Mouse (Mus musculus): ENCODE results near the gene Tcap. TPM values are rescaled to one million over a fixed set of nuclear protein-coding genes. Genes with fewer than 3 reads are reported as not detected.

The Tcap gene
- polyA plus RNA-seq, 1 experiment from 2014 or later = 6.7 TPM

DNA sequence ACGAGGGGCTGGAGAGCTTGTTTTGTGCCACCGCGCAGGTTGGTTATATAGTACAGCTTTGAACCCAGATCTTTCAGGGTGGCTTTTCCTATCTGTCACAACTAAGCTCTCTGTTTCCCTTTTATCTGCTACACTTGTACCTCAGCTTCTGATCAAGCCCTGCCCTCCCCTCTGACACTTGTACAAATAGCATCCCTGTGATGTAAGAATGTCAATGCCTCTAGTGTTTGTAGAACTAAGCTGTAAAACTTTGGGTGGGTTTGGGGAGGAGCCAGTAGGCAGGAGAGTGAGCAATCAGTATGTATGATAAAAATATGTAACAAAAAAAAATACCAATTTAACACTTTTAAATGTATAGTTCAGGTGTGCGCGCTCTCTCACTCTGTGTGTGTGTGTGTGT is 19.2 kb upstream of the Tcap start:
- Histone ChIP-seq H3K9me3 (ENCODE audit: control insufficient read depth, low read length) (no peaks in the 10 kb centered on the region), H3K27me3 (ENCODE audit: control insufficient read depth, insufficient read depth, low read depth, low read length) (no peaks in the 10 kb centered on the region), H3K4me2 (ENCODE audit: low read depth, low read length) (peak overlapping the region; percentile 26), H3K4me1 (replicated peaks; ENCODE audit: control insufficient read depth, insufficient read depth, low read length) (peaks cover 24% of the 10 kb centered on the region), H3K27ac (ENCODE audit: low read length) (peak overlapping the region; percentile 89), H3K36me3 (ENCODE audit: control insufficient read depth, insufficient read depth, low read length) (no peaks in the 10 kb centered on the region), H3K4me3 (ENCODE audit: low read length) (no peak overlapping the region), H3K9ac (ENCODE audit: low read length) (peak overlapping the region; percentile 23; the same call in 1 of the 2 replicates)
- WGBS = 71% methylated on average over 5 of the region's 5 CpGs
- ATAC-seq (ENCODE audit: low read depth) = peak; percentile 37; the same call in 1 of the 2 replicates

DNA sequence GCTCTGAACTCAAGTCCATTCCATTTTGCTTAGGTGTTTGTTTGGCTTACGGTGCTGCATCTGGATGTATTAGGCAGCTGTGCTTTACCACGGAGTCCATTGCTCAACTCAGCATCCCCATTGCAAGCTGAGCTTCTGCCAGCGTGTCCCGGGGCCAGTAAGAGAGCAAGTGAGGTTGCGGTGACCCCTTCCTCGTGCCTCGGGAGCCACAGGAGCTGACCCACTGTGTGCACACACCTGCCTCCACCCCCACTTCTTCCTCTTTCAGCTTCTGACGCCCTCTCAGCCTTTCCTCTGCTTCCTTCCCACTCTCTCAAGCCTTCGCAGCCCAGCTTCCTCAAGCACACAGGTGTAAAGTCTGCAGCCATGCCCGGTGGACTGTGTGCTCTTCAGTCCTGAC is 17.3 kb upstream of the Tcap start:
- H3K9me3 ChIP-seq (ENCODE audit: control insufficient read depth, low read length) = no peaks in the 10 kb centered on the region
- no peak overlapping the region for H3K4me2 ChIP-seq (ENCODE audit: low read depth, low read length)
- no peaks in the 10 kb centered on the region for H3K27me3 ChIP-seq (ENCODE audit: control insufficient read depth, insufficient read depth, low read depth, low read length)
- H3K9ac ChIP-seq (ENCODE audit: low read length) = no peak overlapping the region
- H3K4me3 ChIP-seq (ENCODE audit: low read length) = no peak overlapping the region
- H3K36me3 ChIP-seq (ENCODE audit: control insufficient read depth, insufficient read depth, low read length) = no peaks in the 10 kb centered on the region
- WGBS = 62% methylated on average over 10 of the region's 10 CpGs
- peaks cover 16% of the 10 kb centered on the region for H3K4me1 ChIP-seq (replicated peaks; ENCODE audit: control insufficient read depth, insufficient read depth, low read length)
- H3K27ac ChIP-seq (ENCODE audit: low read length) = no peak overlapping the region
- no peak for ATAC-seq (ENCODE audit: low read depth)

DNA sequence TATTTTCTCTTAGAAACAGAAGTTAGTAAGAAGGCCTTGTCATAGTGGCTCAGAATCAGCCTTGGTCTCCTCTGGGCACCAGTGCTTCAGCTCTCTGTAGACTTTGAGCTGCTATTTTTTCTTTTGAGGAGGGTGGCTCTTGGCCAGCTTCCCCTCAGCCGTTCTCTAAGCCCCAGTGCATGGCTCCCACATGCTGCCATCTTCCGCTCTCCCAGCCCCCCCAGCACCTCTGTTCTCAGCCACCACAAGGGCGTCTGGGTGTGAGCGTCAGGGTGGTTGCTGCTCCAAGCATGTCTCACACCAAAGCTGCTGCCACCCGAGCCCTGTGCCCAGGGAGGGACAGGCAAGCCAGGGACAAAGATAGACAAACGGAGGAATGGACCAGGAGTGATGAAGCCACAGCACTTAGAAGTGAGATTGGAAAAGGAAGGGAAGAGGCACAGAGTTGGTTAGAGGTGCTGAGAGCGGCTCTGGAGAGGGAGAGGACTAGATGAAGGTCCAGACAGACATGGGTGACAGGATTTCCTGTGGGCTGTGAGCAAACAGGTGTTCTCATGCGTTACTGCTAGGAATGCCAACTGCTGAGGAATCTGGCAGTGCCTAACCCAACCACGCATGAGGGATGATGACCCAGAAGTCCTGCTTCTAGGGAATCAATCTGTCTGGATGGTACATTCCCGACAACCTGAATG is 16.3 kb upstream of the Tcap start:
- WGBS = 75% methylated on average over 10 of the region's 10 CpGs
- Histone ChIP-seq H3K4me2 (ENCODE audit: low read depth, low read length) (no peak overlapping the region), H3K4me1 (replicated peaks; ENCODE audit: control insufficient read depth, insufficient read depth, low read length) (peaks cover 16% of the 10 kb centered on the region), H3K36me3 (ENCODE audit: control insufficient read depth, insufficient read depth, low read length) (no peaks in the 10 kb centered on the region), H3K9me3 (ENCODE audit: control insufficient read depth, low read length) (no peaks in the 10 kb centered on the region), H3K4me3 (ENCODE audit: low read length) (no peak overlapping the region), H3K9ac (ENCODE audit: low read length) (no peak overlapping the region), H3K27ac (ENCODE audit: low read length) (no peak overlapping the region), H3K27me3 (ENCODE audit: control insufficient read depth, insufficient read depth, low read depth, low read length) (no peaks in the 10 kb centered on the region)
- no peak for ATAC-seq (ENCODE audit: low read depth)

DNA sequence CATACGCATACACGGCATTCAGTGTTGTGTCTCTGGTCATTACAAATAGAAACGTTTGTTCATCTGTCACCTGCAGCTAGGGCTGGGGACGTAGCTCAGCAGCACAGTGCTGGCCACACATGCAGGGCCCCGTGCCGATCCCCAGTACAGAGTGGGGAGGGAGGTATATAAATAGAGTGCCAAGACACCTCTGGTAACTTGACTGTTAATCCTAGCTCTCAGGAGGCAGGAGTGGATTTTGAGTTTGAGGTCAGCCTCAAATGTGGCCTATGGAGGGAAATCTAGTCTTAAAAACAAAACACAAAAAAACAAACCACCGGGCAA is 15.8 kb upstream of the Tcap start:
- Histone ChIP-seq H3K27ac (ENCODE audit: low read length) (no peak overlapping the region), H3K27me3 (ENCODE audit: control insufficient read depth, insufficient read depth, low read depth, low read length) (no peaks in the 10 kb centered on the region), H3K4me1 (replicated peaks; ENCODE audit: control insufficient read depth, insufficient read depth, low read length) (peaks cover 11% of the 10 kb centered on the region), H3K9me3 (ENCODE audit: control insufficient read depth, low read length) (no peaks in the 10 kb centered on the region), H3K4me3 (ENCODE audit: low read length) (no peak overlapping the region), H3K4me2 (ENCODE audit: low read depth, low read length) (no peak overlapping the region), H3K36me3 (ENCODE audit: control insufficient read depth, insufficient read depth, low read length) (no peaks in the 10 kb centered on the region), H3K9ac (ENCODE audit: low read length) (no peak overlapping the region)
- ATAC-seq (ENCODE audit: low read depth) = no peak
- WGBS = 70% methylated on average over 7 of the region's 7 CpGs

DNA sequence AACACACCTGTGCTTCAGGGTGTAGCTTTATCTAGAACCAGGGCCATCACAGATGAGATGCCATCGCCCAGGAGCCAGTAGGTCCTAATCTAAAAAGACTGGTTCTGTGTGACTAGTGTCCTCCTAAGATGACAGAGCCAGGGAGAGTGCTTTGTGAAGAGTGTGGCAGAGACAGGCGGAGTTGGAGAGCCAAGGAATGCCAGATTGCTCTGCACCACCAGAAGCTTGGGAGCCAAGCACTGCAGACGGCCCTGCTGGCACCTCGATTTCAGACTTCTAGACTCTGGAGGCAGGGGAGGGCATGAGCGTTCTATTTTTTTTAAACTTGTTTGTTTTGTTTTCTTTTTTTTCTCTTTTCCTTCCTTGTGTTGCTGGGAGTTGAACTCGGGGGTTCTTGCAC is 14.3 kb upstream of the Tcap start:
- no peak overlapping the region for H3K27ac ChIP-seq (ENCODE audit: low read length)
- H3K4me1 ChIP-seq (replicated peaks; ENCODE audit: control insufficient read depth, insufficient read depth, low read length) = peaks cover 1% of the 10 kb centered on the region
- no peak overlapping the region for H3K4me2 ChIP-seq (ENCODE audit: low read depth, low read length)
- H3K9ac ChIP-seq (ENCODE audit: low read length) = no peak overlapping the region
- no peaks in the 10 kb centered on the region for H3K9me3 ChIP-seq (ENCODE audit: control insufficient read depth, low read length)
- H3K27me3 ChIP-seq (ENCODE audit: control insufficient read depth, insufficient read depth, low read depth, low read length) = no peaks in the 10 kb centered on the region
- WGBS = 78% methylated on average over 6 of the region's 6 CpGs
- H3K36me3 ChIP-seq (ENCODE audit: control insufficient read depth, insufficient read depth, low read length) = no peaks in the 10 kb centered on the region
- no peak overlapping the region for H3K4me3 ChIP-seq (ENCODE audit: low read length)
- ATAC-seq (ENCODE audit: low read depth) = no peak

DNA sequence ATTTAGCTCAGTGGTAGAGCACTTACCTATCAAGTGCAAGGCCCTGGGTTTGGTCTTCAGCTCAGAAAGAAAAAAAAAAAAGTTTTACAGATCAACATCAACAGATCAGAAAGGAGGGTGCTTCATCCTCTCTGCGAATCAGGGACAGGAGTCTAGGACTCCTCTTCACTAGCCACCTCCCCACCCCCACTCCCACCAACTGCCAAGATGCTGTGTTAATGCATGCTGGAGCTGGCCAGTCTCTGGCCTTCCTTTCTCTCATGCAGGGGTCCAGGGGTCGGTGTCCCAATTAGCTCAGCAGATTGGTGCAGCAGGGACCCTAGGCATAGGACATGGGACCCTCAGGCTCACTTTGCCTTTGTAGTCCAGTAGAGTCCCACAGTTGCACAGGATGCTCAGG is 13.0 kb upstream of the Tcap start:
- H3K4me1 ChIP-seq (replicated peaks; ENCODE audit: control insufficient read depth, insufficient read depth, low read length) = no peaks in the 10 kb centered on the region
- WGBS = 80% methylated on average over 2 of the region's 2 CpGs

DNA sequence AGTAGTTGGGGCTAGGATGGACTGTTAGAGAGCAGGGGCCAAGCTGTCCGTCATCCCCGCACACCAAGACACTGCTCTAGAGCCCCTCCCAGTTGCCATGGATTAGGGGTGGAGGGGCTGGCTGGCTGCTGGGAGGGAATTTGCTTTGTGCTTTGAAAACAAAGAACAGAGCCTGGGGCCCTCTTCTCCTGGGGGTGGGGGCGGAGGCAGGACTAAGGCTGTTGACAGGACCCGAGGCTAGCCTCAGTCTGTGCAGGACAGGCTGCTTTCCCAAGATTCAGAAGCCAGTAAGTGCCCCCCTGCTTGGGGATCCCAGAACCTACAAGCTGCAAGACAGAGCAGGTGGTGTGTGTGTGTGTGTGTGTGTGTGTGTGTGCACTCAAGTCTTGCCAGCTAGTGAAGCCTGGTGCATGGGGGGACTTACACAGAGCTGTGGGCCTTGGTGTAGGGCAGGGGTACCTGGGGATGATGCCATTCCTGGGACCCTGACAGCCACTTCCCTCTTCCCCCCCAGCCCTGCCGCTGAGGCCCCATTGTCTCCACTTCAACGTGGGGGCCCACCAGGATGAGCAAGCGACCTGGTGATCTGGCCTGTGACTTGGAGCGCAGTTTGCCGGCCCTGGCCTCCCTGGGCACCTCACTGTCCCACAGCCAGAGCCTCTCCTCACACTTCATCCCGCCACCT is 11.9 kb upstream of the Tcap start:
- Histone ChIP-seq H3K27ac (ENCODE audit: low read length) (no peak overlapping the region), H3K4me3 (ENCODE audit: low read length) (no peak overlapping the region), H3K4me1 (replicated peaks; ENCODE audit: control insufficient read depth, insufficient read depth, low read length) (no peaks in the 10 kb centered on the region), H3K27me3 (ENCODE audit: control insufficient read depth, insufficient read depth, low read depth, low read length) (no peaks in the 10 kb centered on the region), H3K36me3 (ENCODE audit: control insufficient read depth, insufficient read depth, low read length) (peaks cover 11% of the 10 kb centered on the region), H3K9ac (ENCODE audit: low read length) (no peak overlapping the region), H3K9me3 (ENCODE audit: control insufficient read depth, low read length) (no peaks in the 10 kb centered on the region), H3K4me2 (ENCODE audit: low read depth, low read length) (no peak overlapping the region)
- no peak for ATAC-seq (ENCODE audit: low read depth)
- WGBS = 60% methylated on average over 10 of the region's 10 CpGs

More for the DNA sequence above, 13.0 kb upstream of the Tcap start:
- Histone ChIP-seq H3K27ac (ENCODE audit: low read length) (no peak overlapping the region), H3K4me3 (ENCODE audit: low read length) (no peak overlapping the region), H3K27me3 (ENCODE audit: control insufficient read depth, insufficient read depth, low read depth, low read length) (no peaks in the 10 kb centered on the region), H3K4me2 (ENCODE audit: low read depth, low read length) (no peak overlapping the region), H3K36me3 (ENCODE audit: control insufficient read depth, insufficient read depth, low read length) (peaks cover 7% of the 10 kb centered on the region), H3K9me3 (ENCODE audit: control insufficient read depth, low read length) (no peaks in the 10 kb centered on the region), H3K9ac (ENCODE audit: low read length) (no peak overlapping the region)
- ATAC-seq (ENCODE audit: low read depth) = no peak

DNA sequence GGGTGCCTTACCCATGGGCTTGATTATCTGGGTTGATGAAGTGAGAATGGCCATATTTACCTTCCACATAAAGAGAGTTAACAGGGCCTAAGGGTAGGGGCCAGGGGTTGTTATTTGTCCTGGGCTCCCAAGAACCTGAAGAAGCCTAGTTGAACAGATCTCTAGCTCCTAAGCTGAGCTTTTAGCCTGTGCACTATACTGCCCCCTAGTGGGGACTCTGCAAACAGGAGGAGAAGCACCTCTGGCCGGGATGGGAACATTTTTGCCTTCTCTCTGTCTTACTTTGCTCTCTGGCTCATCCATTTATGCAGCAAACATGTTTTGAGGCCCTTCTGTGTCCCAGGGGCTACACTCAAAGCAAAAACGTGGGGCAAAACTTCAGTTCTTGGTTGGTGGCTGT is 11.2 kb upstream of the Tcap start:
- no peak overlapping the region for H3K4me2 ChIP-seq (ENCODE audit: low read depth, low read length)
- no peak overlapping the region for H3K27ac ChIP-seq (ENCODE audit: low read length)
- 6% methylated on average over 2 of the region's 2 CpGs for WGBS
- no peaks in the 10 kb centered on the region for H3K27me3 ChIP-seq (ENCODE audit: control insufficient read depth, insufficient read depth, low read depth, low read length)
- H3K36me3 ChIP-seq (ENCODE audit: control insufficient read depth, insufficient read depth, low read length) = peaks cover 11% of the 10 kb centered on the region
- H3K9me3 ChIP-seq (ENCODE audit: control insufficient read depth, low read length) = no peaks in the 10 kb centered on the region
- no peak overlapping the region for H3K4me3 ChIP-seq (ENCODE audit: low read length)
- H3K9ac ChIP-seq (ENCODE audit: low read length) = no peak overlapping the region
- ATAC-seq (ENCODE audit: low read depth) = no peak
- no peaks in the 10 kb centered on the region for H3K4me1 ChIP-seq (replicated peaks; ENCODE audit: control insufficient read depth, insufficient read depth, low read length)

DNA sequence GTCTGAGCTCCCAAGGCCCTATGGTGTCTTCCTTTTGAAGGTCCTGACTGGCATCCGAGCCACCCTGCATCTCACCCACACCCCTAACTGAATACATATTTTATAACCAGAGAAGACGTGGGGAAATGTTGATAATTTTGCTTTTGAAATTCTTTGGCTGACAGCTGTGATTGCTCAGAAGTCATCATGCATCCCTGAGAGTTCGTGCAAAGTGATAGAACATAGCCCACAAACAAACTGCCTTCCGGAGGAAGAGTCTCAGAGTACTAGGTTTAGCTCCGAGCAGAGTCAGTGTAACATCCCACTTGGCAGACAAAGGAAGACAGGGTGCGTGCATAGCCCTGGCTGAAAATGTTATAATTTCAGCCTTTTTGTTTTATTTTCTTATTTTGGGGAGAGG is 10.4 kb upstream of the Tcap start:
- H3K36me3 ChIP-seq (ENCODE audit: control insufficient read depth, insufficient read depth, low read length) = peaks cover 16% of the 10 kb centered on the region
- no peak overlapping the region for H3K4me2 ChIP-seq (ENCODE audit: low read depth, low read length)
- no peaks in the 10 kb centered on the region for H3K27me3 ChIP-seq (ENCODE audit: control insufficient read depth, insufficient read depth, low read depth, low read length)
- no peak overlapping the region for H3K4me3 ChIP-seq (ENCODE audit: low read length)
- no peak overlapping the region for H3K27ac ChIP-seq (ENCODE audit: low read length)
- no peak for ATAC-seq (ENCODE audit: low read depth)
- H3K9ac ChIP-seq (ENCODE audit: low read length) = no peak overlapping the region
- no peaks in the 10 kb centered on the region for H3K4me1 ChIP-seq (replicated peaks; ENCODE audit: control insufficient read depth, insufficient read depth, low read length)
- 71% methylated on average over 6 of the region's 6 CpGs for WGBS
- H3K9me3 ChIP-seq (ENCODE audit: control insufficient read depth, low read length) = no peaks in the 10 kb centered on the region

All from lung, embryonic 16.5 days (tissue).